Mouse (Mus musculus) adrenal gland, adult 18-20 months (tissue): Measurements from ENCODE around the gene Flt3l. TPM values are rescaled to one million over a fixed set of nuclear protein-coding genes. Genes with fewer than 3 reads are reported as not detected.
A peak's percentile ranks its signal among the peaks of the same experiment; 100 is the strongest.
"Not testable (repeated sequence)": the region's sequence is repeated elsewhere in the genome, so short reads cannot be mapped to it uniquely, and the experiment has no call there.

Experiments
- DNase-seq, 2 experiments: peaks; one replicate each; pipeline ENCODE4 v3.0.0; 2021 to 2022; ENCODE audit warnings: low spot score in 2 of 2
- total RNA-seq, 2 experiments: library from RNA; stranded (reverse); gene quantifications; 1 replicate in 1 of 2; 2 replicates in 1 of 2; pipeline ENCODE4 v1.2.3; 2021

The Flt3l gene
- total RNA-seq, 2 experiments from 2014 or later: 20.6 to 26.8 TPM

DNA sequence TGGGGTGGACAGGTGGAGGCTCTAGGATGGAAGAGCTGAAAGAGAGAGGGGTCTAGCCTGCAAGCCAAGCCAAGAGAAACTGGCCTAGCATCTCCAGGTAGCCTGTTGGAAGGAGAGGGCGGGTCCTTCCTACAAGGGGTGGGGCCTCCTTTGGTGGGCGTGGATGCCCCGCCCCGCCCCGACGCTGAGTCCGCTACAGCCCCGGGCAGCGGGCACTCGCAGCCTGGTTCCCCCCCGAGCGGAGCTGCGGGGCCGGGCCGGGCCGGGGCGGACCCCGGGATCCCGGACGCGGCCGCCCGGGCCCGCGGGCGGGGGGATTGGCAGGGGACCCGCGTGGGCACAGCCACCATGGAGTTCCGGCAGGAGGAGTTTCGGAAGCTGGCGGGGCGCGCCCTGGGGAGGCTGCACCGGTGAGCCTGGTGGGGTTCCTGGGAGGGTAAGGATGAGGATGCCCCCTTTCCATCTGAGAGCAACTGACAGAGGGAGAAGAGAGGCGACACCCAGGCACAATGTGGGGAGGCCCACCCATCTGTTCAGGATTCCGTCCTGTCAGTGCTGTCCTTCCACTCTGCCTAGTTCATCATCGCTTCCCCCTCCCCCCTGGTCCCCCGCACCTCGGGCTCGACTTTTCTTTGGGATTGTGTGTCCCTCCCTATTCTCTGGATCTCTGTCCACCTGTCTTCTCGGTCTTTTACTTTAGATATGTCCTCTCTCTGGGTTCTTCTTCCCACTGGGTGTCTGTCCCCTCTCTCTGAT is 27.7 kb upstream of the Flt3l start, which contains the start of gene Slc17a7:
TSS of gene Slc17a7 (plus strand) at position 215 of the 756 bp plus-strand sequence.
- DNase-seq: peak; percentile 33 to 46

DNA sequence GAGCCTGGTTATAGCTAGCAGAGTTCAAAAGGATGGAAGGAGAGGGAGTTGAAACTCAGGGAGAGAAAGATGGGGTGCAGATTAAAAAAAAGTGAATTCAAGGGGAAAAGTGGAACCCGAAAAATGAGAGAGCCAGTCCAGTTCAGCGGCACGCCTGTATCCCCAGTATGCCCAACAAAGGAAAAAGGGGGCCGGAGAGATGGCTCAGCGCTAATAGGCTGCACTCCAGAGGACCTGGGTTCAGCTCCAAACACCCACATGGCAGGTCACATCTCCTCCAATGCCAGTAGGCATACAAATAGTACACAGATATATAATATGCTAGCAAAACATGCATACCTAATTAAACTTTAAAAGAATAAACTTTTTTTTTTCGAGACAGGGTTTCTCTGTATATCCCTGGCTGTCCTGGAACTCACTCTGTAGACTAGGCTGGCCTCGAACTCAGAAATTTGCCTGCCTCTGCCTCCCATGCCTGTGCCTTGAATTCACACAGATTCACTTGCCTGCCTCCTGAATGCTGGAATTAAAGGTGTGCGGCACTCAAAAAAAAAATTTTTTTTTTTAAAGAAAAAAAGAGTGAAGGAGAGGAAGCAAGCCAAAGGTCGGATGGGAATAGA is 26.9 kb upstream of the Flt3l start:
- DNase-seq: no peak

DNA sequence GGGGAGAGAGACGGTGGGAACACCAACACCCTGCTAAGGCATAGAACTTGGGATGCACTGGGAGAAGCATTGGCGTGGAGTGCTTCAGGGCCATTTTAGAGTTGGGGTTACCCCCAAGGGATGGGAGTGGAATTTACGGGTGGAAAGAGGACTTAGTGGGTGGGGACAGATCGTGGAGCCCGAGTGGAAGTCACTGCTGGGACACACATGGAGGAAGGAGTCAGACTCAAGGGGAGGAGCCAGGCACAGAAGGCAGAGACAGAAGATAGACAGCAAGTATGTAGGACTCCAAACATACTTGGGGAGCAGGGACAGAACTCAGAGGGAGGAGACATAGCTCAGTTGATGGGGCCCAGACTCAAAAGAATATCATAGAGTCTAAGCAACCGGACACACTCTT is 26.3 kb upstream of the Flt3l start:
- no peak for DNase-seq

DNA sequence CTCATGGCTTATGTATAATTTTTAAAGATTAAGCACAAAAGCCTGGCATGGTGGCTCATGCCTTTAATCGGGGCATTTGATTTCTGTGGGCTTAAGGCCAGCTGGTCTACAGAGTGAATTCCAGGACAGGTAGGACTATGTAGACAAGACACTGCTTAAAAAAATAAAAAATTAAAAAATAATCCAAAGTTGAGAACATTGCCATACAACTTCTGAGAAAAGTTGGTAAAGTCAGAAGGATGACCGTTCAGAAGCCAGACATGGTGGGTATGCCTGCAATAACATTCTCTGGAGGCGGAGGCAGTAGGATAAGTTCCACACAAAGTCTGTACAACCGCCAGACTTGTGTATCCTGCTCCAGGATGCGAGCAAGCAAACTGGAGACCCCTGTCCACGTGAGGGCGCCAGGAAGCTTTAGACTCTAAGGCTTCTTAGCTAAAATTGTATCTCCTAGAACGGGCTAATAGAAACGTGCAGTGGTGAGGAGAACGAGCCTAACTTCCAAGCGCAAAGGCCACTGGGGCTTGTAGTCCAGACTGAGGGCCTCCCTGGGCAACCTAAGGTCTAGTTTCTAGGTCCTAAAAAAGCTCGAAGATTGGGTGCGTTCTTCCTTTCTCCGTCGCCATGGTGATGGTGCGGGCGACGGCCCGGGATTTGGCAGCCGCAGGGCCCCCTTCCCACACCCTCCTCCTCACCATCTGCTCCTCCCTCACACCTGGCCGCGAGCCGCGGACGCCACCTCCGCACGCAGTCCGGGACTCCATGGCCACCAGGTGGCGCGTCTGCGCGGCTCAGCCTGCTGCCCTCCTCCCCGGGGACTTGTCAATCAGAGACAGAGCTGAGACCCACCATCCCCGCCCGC is 25.6 kb upstream of the Flt3l start:
- DNase-seq: peak; percentile 84 to 93

DNA sequence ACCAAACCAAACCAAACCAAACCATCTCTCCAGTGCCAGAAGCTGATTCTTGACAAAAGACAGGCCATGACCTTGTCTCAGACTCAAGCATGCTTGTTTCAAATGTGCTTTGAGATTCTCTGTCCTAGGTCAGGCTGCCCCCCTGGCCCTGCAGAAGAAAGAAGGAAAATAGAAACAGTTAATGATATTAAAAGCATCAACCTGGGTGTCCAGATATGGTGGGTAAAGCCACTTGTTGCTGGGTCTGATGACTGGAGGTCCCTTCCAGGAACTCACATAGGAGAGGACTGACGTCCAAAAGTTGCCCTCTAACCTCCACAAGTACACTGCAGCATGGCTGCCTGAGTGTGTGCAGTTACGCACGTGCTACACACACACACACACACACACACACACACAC is 24.6 kb upstream of the Flt3l start:
- no peak for DNase-seq

DNA sequence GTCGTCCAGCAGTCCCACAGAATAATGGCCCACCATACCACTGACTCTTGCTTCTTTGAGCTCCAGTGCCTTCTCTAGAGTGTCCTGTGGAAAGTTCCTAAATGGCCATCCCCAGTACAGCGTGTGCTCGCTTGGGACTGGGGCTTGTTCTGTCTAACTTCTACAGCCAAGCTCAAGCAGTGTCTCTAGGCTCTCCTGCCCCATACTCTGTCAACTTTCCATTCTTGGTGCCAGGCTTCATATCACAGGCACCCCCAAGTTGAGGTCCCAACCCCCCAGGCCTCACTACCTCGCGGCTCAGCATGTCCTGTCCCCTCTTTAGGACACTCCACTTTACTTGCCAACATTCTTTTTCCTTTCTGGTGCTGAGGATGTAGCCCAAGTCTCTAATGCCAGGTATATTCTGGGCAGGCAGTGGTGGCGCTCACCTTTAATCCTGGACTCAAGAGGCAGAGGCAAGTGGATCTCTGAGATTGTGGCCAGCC is 24.1 kb upstream of the Flt3l start:
- no peak for DNase-seq

DNA sequence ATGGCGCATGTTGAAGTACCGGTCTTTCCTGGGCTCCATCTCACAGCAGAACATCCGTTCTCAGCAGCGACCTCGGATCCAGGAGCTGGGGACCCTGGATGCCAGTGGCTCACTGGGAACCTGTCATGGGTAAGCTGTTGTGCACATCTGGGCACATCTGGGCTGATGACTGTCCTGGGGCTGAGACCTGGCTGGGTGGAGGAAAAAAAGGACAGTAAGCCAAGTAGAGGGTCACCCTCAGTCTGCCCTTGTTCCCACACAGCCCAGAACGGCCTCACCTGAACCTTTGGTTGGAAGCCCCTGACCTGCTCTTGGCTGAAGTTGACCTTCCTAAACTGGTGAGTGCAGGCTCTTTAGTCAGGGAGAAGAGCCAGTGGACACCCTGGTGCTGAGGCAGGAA is 22.8 kb upstream of the Flt3l start:
- no peak for DNase-seq

DNA sequence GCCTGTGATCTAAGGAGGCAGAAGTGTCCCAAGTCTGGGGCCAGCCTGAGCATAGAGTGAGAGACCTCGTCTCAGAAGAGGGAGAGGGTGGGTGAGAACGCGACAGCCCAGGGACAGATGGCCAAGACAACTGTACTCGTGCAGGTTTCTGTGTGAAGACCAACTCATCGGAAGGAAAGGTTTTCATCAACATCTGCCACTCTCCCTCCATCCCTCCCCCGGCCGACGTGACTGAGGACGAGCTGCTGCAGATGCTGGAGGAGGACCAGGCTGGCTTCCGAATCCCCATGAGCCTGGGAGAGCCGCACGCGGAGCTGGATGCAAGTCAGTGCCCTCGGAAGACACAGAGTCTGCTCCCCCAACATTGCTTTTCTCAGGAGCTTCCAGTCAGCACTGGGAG is 21.2 kb upstream of the Flt3l start:
- no peak for DNase-seq

DNA sequence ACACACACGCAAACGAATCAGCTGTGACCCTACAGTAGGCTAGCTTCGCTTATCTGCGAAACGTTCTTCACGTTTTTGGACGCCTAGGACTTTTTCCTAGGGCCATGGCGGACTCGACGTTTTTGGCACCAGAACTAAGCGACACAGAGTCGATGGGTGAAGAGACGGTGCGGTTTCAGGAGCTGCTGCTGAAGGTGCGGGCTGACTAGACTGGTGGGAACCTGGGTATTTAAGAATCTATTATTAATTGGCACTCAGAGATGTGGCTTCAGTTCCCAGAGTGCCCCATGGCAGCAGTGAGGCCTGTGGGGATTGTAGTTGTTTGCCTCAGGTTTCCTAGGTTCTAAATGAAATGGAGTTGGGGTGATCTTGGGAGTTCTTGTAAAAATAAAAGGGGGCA is 20.0 kb upstream of the Flt3l start:
- DNase-seq: no peak

DNA sequence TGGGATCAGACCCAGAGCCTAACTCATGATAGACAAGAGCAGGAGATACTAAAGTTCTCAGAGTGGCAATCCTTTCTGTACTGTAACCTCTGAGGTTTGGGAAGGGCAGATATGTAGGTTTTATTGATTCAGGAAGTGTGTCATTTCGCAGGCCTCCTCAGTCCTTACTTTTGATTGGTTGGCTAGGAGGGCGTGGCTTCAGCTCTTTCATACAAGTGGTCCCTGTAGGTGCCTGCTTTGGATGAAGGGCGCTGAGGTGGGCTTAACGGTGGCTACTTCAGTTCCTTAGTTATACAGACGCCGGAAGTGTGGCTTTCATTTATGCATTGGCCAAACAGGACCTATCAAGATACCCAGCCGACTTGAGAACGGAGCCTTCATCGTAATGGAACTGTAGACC is 19.4 kb upstream of the Flt3l start:
- DNase-seq: no peak

DNA sequence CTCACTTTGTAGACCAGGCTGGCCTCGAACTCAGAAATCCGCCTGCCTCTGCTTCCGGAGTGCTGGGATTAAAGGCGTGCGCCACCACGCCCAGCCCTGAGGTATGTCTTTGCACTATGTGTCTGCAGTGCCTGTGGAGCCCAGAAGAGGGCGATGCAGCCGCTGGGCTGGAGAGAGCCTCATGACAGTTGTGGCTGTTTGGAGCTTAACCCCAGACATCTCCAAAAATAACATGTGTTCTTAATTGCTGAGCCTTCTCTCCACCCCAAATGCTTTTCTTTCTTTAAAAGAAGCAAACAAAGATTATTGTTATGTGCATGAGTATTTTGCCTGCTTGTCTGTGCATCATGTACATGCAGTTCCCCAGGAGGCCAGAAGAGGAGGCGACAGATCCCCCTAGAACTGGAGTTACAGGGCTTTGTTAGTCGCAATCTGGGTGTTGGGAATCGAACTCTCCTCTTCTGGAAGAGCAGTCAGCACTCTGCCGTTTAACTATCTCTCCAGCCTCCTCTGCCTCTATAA is 18.8 kb upstream of the Flt3l start:
- peak in 1 of 2 experiments; percentile 54 for DNase-seq

DNA sequence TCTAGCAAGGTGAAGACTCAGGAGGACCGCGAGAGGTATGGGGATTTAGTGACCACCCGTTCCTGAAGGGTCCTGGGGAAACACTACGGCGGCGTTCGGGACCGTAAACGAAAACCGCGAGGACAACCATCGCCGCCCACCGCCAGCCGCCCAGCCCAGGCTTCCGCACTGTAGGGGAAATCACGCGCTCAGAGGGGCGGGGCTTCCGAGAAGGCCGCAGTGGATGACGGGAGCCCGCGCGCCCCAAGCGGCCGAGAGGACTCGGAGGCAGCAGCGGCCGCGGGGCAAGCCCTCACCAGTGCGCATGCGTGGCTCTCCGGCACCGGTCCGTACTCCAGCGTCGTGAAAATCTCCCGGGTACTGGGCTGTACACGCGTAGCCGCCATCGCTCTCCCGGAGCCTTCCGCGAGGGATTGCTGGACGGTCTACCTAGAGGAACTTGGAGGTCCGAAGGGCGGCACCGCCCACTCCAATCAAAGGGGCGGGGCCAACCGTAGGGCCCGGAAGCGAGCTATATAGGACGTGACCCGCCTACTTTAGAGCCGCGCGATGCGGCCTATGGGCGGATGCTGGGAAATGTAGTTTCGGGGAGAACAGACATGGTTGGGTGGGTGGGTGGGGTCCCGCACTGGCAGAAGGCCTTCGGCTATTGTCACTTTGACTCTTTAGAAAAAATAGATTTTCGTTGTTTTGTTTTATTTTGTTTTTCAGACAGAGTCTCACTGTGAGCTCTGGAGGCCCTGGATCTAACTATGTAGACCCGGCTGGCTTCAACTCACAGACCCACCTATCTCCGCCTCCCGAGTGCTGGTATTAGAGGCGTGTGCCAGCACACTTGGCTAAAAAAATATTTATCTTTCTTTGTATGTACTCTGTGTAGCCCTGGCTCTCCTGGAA is 18.1 kb upstream of the Flt3l start, which contains the start of the genes Pih1d1 and Aldh16a1:
TSS of gene Pih1d1 (plus strand) at position 208 of the 897 bp plus-strand sequence.
TSS of gene Aldh16a1 (minus strand) at position 489 of the 897 bp plus-strand sequence.
- DNase-seq: peak; percentile 95 to 96

DNA sequence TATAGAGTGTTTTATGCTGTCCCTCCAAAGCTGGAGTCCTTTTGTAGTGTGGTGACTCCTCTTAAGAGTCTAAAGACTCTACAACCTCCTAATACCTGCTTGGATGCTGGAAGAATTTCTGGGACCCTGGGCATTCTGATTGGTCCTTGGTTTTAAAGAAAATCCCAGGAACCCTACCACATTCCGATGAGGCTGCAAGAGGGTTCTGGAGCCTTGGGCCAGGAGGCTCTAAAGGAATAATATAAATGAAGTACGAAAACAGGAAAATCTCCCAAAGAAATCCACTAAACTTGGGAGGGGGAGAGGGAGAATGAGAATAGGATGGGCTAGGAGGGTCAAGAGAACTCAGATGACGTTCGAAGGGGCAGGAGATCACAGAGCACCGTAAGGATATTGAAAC is 17.4 kb upstream of the Flt3l start:
- no peak for DNase-seq

DNA sequence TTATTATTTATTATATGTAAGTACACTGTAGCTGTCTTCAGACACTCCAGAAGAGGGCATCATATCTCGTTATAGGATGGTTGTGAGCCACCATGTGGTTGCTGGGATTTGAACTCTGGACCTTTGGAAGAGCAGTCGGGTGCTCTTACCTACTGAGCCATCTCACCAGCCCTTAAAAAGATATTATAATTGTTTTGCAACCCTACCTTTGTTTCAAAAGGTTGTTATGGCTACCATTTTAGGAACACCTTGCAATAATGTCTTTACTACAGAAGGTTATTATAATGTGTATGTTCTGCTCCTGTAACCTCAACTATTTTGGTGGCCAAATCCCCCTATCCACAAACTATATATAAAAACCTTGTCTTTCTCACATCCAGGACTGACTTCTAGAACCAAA is 16.8 kb upstream of the Flt3l start:
- not testable (repeated sequence) for DNase-seq

DNA sequence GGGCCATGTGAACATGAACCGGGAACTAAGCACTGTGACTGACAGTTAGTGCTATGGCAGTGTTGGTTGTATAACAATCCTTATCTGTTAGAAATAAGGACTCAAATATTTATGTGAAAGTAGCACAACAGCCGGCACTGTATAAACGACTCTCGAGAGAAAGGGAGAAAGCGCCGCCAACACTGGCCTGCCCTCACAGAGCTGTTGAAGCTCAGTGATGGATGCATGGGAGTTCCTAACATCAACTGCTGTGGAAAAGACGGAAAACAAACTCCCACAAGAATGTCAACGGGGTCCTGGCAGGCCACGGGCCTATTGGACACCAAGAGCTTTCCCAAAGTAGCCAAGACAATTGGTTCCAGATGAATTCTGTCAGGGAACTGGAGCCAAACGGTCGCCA is 15.1 kb upstream of the Flt3l start:
- no peak for DNase-seq

DNA sequence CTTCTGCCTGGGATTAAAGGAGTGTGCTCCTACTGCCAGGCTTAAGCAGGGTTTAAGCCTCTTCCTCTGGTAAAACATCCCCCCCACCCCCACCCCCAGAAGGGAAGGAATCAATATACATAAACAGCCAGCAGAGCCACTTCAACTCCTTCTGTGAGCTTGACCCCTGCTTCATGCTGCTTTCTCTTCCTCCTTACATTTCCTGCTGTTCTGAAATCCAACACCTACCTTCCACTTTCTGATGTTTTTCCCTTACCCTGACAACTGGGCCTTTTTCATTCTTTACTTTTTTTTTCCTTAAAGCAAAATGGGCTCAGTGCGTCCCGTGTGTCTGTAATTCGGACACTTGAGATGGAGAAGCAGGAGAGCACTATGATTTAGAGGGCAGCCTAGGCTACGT is 14.1 kb upstream of the Flt3l start:
- no peak for DNase-seq

DNA sequence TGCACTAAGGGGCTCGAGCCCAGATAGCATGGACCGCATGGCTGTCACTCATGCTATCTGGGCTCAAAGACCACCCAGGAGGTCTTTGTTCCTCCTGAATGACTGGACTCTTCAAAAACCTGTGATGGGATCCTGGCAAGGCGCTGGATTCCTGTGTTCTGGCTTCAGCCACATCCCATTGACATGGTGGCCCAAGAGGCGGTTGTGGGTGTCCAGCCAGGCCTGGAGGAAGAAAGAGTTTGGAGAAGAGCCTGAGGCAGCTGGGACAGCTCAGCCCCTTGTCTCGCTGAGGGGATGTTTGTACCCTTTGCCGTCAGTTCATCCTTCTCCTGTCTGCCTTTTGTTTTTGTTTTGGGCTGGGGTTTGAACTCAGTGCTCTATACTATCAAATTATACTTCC is 13.3 kb upstream of the Flt3l start:
- no peak for DNase-seq

DNA sequence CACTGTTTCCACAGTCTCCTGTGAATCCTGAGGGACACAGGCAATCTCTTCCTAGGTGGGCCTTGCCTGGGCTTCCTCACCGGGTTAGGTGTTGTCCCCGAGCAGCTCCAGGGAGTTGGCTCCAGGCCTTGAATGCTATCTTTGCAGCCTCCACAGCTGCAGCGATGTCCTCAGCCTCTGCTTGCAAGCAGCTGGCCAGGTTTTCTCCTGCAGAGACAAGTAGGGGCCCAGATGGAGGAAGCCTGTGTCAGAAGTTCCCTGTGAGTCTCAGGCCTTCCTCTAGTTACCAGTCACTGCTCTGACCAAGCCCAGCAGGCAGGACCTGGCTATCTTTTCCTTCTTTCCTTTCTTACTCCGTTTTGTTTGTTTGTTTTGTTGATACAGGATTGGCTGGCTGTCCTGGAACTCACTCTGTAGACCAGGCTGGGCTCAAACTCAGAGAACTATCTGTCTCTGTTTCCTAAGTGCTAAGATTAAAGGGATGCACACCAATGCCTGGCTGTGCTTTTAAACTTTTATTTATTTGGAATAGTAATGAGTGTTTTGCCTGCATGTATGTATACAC is 12.4 kb upstream of the Flt3l start:
- DNase-seq: no peak

DNA sequence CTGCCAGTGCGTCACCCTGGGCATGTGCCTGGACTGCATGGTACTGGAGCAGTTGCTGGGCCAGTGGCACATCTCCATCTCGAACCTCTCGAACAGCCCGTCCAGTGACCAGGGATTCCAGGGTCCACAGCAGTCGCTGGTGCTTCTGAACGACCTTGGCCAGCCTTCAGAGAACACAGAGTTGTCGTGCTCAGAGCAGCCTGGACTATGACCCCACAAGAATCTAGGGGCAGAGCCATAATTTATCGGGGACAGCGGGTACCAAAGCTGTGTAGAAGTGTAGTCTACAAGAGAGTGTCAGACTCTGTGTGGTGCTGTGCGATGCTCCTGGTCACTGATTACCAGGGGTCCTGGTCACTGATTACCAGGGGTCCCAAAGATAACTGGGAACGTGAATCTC is 11.7 kb upstream of the Flt3l start:
- no peak for DNase-seq

DNA sequence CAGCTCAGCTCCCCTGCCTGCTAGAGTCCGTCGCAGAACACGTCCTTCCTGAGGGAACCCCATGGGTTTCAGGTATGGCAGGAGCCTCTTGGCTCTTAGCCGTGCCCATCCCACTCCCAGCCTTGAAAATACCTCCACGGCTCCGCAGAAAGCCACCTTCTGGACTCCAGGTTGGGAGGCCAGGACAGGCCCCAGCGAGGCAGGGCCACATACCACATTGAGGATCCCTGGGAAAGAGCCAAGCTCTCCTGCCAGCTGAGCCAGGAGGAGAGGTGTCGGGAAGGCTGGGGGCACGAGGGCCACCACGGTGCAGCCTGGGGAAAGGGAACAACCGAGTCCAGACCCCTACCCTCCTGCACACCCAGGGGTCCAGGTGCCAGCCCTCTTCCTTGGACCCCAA is 11.0 kb upstream of the Flt3l start:
- no peak for DNase-seq
